Mouse (Mus musculus): ENCODE data around the gene Irs3.

Irs3 gene

GRCm38 (mm10) chr5:137656977-137657376 lies 11.5 kb upstream of the Irs3 start:
- peak; percentile 96 for DNase-seq (ENCODE audit: low read depth, low spot score)

GRCm38 (mm10) chr5:137654746-137655145 lies 9.2 kb upstream of the Irs3 start:
- DNase-seq (ENCODE audit: low read depth, low spot score): peak; percentile 74

- DNase-seq (ENCODE audit: low read depth, low spot score): no peak
Measured at GRCm38 (mm10) chr5:137653366-137653765, 7.9 kb upstream of the Irs3 start.

GRCm38 (mm10) chr5:137652474-137652873 lies 7.0 kb upstream of the Irs3 start:
- peak; percentile 96 for DNase-seq (ENCODE audit: low read depth, low spot score)

- no peak for DNase-seq (ENCODE audit: low read depth, low spot score)
Measured at GRCm38 (mm10) chr5:137649669-137650571, 4.4 kb upstream of the Irs3 start.

- no peak for DNase-seq (ENCODE audit: low read depth, low spot score)
Measured at GRCm38 (mm10) chr5:137649251-137649650, 3.7 kb upstream of the Irs3 start.

GRCm38 (mm10) chr5:137647827-137648601 lies 2.5 kb upstream of the Irs3 start:
- no peak for DNase-seq (ENCODE audit: low read depth, low spot score)

- DNase-seq (ENCODE audit: low read depth, low spot score): no peak
Measured at GRCm38 (mm10) chr5:137645091-137645651, 343 bp downstream of the Irs3 start.

- no peak for DNase-seq (ENCODE audit: low read depth, low spot score)
Measured at GRCm38 (mm10) chr5:137644484-137644883, 1.0 kb downstream of the Irs3 start.

GRCm38 (mm10) chr5:137642886-137643285 lies 2.6 kb downstream of the Irs3 start:
- no peak for DNase-seq (ENCODE audit: low read depth, low spot score)

GRCm38 (mm10) chr5:137641054-137641453 lies 4.5 kb downstream of the Irs3 start, which contains the start of gene Sap25:
Sap25 (plus strand) TSS chr5:137641334.
- no peak for DNase-seq (ENCODE audit: low read depth, low spot score)

GRCm38 (mm10) chr5:137639472-137639871 lies 6.0 kb downstream of the Irs3 start:
- no peak for DNase-seq (ENCODE audit: low read depth, low spot score)

- no peak for DNase-seq (ENCODE audit: low read depth, low spot score)
Measured at GRCm38 (mm10) chr5:137633397-137634084, 12.0 kb downstream of the Irs3 start.

GRCm38 (mm10) chr5:137631591-137631990 lies 13.9 kb downstream of the Irs3 start:
- no peak for DNase-seq (ENCODE audit: low read depth, low spot score)

GRCm38 (mm10) chr5:137631171-137631570 lies 14.3 kb downstream of the Irs3 start:
- DNase-seq (ENCODE audit: low read depth, low spot score): no peak

- DNase-seq (ENCODE audit: low read depth, low spot score): peak; percentile 56
Measured at GRCm38 (mm10) chr5:137630602-137631001, 14.9 kb downstream of the Irs3 start.

GRCm38 (mm10) chr5:137629906-137630545 lies 15.5 kb downstream of the Irs3 start:
- DNase-seq (ENCODE audit: low read depth, low spot score): peak; percentile 64

GRCm38 (mm10) chr5:137629306-137629721 lies 16.2 kb downstream of the Irs3 start:
- no peak for DNase-seq (ENCODE audit: low read depth, low spot score)

GRCm38 (mm10) chr5:137628498-137629305 lies 16.8 kb downstream of the Irs3 start, which contains the start of the genes Fbxo24, Lrch4 and Gm20605:
Fbxo24 (minus strand) TSS chr5:137629002.
Lrch4 (plus strand) TSS chr5:137629121.
Gm20605 (plus strand) TSS chr5:137629175.
- DNase-seq (ENCODE audit: low read depth, low spot score): peak; percentile 100

GRCm38 (mm10) chr5:137627991-137628390 lies 17.5 kb downstream of the Irs3 start:
- DNase-seq (ENCODE audit: low read depth, low spot score): peak; percentile 75
